Mouse (Mus musculus) kidney, postnatal 10 days (tissue): ENCODE measurements at regions not wholly inside any gene's neighbourhood (a gene's known extent, or its start where the extent isn't known, plus 50 kb on each side); places are given as distances from the start of the nearest gene placed in this dataset.

ENCODE experiments used
- DNase-seq: peaks from one replicate; pipeline ENCODE4 v3.0.0; 2021; ENCODE audit warnings: mixed read lengths

GRCm38 (mm10) chr3:139890186-139890585 is 684.7 kb downstream of the Stpg2 start:
- no peak for DNase-seq

- no peak for DNase-seq
Measured at GRCm38 (mm10) chr3:139897894-139898293, 692.4 kb downstream of the Stpg2 start.

- no peak for DNase-seq
Measured at GRCm38 (mm10) chr3:139899213-139899612, 693.7 kb downstream of the Stpg2 start.

GRCm38 (mm10) chr3:139913639-139914330 is 708.3 kb downstream of the Stpg2 start:
- no peak for DNase-seq

GRCm38 (mm10) chr3:139922267-139922666 is 716.8 kb downstream of the Stpg2 start:
- no peak for DNase-seq

GRCm38 (mm10) chr3:139933039-139933438 is 727.5 kb downstream of the Stpg2 start:
- DNase-seq: no peak

- no peak for DNase-seq
Measured at GRCm38 (mm10) chr3:139946209-139946608, 740.7 kb downstream of the Stpg2 start.

- no peak for DNase-seq
Measured at GRCm38 (mm10) chr3:139947247-139947646, 741.8 kb downstream of the Stpg2 start.

- peak; percentile 15 for DNase-seq
Measured at GRCm38 (mm10) chr3:139949096-139949495, 743.6 kb downstream of the Stpg2 start.

GRCm38 (mm10) chr3:139950016-139950705 is 744.7 kb downstream of the Stpg2 start:
- DNase-seq: no peak

- DNase-seq: no peak
Measured at GRCm38 (mm10) chr3:139951516-139951915, 746.0 kb downstream of the Stpg2 start.

- DNase-seq: no peak
Measured at GRCm38 (mm10) chr3:139978172-139978571, 772.7 kb downstream of the Stpg2 start.

- DNase-seq: no peak
Measured at GRCm38 (mm10) chr3:139985830-139986481, 780.5 kb downstream of the Stpg2 start.

- DNase-seq: no peak
Measured at GRCm38 (mm10) chr3:139988938-139989337, 783.4 kb downstream of the Stpg2 start.

- no peak for DNase-seq
Measured at GRCm38 (mm10) chr3:139989380-139989779, 783.9 kb downstream of the Stpg2 start.

- DNase-seq: no peak
Measured at GRCm38 (mm10) chr3:140012522-140012921, 807.0 kb downstream of the Stpg2 start.

GRCm38 (mm10) chr3:140034101-140034500 is 828.6 kb downstream of the Stpg2 start:
- no peak for DNase-seq

- no peak for DNase-seq
Measured at GRCm38 (mm10) chr3:140035142-140035541, 829.6 kb downstream of the Stpg2 start.

- no peak for DNase-seq
Measured at GRCm38 (mm10) chr3:140044898-140045297, 839.4 kb downstream of the Stpg2 start.

GRCm38 (mm10) chr3:140054634-140055033 is 849.1 kb downstream of the Stpg2 start:
- no peak for DNase-seq

- DNase-seq: no peak
Measured at GRCm38 (mm10) chr3:140057962-140058631, 852.6 kb downstream of the Stpg2 start.

GRCm38 (mm10) chr3:140059102-140059501 is 853.6 kb downstream of the Stpg2 start:
- no peak for DNase-seq

- no peak for DNase-seq
Measured at GRCm38 (mm10) chr3:140059522-140060110, 854.1 kb downstream of the Stpg2 start.
